Mouse (Mus musculus): ENCODE data around the gene Klhl21.

Gene Klhl21

DNA sequence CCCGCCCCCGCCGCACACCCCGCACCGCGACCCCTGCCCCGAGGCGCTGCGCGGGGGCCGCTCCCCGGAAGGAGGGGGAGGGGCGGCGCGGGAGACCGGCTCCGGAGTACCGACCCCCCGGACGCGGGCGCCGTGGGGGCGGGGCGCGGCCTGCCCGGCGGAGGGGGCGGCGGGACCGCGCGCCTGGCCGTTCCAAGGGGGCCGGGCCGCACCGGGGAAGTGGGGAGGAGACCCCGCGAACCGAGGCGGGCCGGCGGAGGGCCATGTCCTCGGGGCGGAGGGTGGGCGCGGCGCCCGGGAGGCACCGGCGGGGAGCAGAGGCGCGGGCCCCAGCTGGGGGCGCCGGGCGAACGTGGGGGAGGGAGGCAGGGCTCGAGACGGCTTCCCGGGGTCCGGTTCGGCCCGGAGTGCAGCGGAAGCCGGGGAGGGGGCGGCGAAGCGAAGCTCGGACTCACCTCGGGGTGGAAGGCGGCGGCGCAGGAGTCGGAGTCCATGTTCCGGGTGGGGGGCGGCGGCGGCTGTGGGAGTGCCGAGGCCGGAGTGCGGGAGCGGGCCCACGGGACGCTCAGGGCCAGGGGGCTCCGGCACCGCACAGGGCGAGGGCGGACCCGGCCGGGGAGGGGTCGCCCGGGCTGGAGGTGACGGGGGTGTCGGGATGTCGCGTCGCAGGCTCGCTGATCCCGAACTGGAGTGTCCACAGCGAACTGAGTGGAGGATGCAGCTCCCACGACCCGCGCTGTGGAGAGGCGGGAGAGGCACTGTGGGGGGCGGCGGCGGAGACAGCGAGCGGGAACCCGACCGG, 13.0 kb upstream of the Klhl21 start:
- DNase-seq (ENCODE audit: low spot score in 2 of 2), result peak in 1 of 2 experiments; percentile 65

DNA sequence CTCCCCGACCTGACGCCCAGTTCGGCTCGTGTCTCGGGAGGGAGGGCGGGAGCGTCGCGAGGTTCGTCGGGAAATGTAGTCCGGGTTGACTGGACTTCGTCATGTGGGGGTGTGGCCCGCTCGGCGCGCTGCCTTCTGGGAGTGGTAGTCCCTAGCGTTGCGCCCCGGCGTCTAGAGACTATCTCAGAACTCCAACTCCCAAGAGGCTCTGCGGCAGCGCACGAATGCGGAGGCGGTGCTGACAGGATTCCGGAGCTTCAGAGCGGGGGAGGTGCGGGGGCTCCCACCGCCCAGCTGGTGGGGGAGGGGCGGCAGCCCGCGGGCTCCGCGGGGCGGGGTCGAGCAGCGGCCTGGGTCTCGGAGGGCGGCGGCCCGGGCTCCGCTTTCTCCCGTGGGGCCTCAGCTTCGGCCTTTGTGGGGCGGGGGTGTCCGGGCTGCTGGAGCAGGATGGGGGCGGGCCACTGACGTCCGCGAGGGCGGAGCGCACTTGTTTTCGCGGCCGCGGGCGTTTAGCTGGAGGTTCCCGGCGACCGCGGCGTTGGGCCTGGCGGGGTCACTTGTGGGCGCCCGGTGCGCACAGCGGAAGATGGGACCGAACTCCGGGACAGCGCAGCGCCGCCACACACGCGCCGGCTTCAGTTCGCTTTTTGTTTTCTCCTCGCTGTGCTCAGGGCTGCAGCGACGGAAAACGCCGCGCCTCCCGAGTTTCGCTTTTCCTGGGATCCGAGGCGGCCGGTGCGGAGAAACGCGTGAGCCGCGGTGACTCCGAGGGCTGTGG, 12.2 kb upstream of the Klhl21 start, which contains the start of gene Phf13:
Phf13 (minus strand) TSS at position 86 of the 778 bp plus-strand sequence.
- DNase-seq (ENCODE audit: low spot score in 2 of 2), result peak; percentile 98 to 100

DNA sequence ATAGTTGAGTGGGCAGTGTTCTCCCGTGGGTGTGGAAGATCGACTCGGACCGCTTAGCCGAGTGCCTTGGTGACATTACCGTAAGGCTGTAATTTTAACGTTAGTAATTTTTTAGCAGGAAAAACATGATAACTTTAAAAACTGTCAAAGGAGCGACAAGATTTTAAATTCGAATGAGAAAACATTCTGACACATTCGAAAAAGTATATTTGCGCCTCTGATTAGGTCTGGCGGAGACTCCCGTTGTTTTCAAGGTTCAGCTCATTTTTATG, 11.7 kb upstream of the Klhl21 start:
- DNase-seq (ENCODE audit: low spot score in 2 of 2), result no peak

DNA sequence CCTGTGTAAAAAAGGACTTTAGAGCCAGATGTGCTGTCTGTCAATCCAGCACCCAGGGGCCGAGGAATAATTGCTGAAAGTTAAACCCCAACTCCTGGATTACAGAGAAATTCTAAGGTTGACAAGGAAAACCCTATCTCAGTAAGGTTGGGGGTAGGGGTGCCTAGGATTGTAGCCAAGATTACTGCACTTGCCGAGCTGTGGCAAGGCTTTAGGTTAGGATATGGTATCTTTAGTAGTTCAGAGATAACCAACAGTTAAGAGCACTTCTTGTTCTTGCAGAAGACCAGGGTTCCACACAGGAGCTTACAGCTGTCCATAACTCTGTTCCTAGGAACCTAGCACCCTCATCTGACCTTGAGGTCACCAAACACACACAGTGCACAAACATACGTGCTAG, 10.9 kb upstream of the Klhl21 start:
- DNase-seq (ENCODE audit: low spot score in 2 of 2), result no peak

DNA sequence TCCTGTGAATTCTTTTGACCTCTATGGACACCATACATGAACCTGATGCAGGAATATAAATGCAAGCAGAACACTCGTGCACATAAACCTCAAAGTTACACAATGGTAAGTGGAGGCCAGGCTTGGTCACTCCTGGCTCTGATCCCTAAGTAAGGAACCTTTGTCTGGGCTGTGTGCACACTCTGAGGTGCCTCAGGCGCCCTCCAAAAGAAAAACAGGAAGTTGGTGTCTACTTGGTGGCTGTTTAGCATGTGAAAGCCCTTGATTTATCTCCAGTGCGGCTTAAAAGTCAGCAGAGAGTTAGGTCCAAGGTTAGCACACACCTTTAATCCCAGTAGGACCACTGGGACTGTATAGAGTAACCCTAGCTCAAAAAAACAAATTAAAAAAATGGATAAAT, 9.1 kb upstream of the Klhl21 start:
- no peak for DNase-seq (ENCODE audit: low spot score in 2 of 2)

DNA sequence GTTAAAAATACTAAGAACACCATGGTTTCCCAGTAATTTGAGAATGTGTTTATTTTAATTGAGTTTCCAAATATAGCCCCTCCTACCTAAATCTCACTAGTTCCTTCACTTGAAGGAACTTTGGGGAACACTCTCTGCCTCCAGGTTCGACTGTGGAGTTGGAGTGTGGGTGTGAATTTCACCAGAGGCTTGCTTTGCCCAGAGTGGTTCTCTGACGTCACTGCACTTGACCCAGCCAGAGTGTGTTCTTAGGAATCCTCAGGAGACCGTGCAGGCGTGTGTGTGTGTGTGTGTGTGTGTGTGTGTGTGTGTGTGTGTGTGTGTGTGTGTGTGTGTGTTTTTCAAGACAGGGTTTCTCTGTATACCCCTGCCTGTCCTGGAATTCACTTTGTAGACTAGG, 7.7 kb upstream of the Klhl21 start:
- DNase-seq (ENCODE audit: low spot score in 2 of 2), result no peak

DNA sequence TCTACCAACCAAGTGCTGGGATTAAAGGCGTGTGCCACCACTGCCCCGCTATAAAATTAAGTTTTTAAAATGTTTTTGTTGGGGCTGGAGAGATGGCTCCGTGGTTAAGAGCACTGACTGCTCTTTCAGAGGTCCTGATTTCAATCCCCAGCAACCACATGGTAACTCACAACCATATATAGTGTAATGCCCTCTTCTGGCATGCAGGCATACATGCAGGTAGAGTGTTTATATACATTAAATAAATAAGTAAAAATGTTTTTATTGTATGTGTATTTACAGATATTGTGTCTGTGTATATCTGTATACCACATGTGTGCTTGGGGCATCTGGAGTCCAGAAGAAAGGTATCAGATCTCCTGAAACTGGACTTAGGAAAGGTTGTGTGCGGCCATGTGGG, 7.3 kb upstream of the Klhl21 start:
- no peak for DNase-seq (ENCODE audit: low spot score in 2 of 2)

DNA sequence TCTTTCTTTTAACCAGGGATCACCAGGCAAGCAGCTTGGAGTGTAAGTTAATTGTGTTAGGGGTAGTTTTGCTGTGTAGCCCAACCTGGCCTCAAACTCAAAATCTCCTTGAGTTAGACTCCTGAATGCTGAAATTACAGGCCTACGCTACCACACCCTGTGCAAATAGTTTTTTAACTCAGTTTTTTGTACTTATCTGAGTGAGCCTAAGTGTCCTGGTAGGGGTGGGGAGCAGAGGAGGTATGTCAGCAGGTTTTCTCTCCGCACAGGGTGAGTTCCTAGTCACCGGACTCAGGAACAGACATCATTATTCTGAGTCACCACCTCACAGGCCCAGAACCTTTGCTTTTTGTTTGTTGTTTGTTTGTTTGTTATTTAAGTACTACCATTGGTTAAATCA, 6.5 kb upstream of the Klhl21 start:
- no peak for DNase-seq (ENCODE audit: low spot score in 2 of 2)

DNA sequence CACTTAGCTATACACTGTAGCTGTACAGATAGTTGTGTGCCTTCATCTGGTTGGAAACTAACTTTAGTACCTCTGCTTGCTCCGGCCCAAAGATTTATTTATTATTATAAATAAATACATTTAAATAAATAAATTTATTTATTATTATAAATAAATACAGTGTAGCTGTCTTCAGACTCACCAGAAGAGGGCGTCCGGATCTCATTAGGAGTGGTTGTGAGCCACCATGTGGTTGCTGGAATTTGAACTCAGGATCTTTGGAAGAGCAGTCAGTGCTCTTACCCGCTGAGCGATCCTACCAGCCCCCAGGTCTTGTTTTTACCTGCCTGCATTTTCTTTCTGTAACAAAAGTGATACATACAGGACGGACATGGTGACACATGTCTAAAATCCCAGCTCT, 2.5 kb upstream of the Klhl21 start:
- no peak for DNase-seq (ENCODE audit: low spot score in 2 of 2)

DNA sequence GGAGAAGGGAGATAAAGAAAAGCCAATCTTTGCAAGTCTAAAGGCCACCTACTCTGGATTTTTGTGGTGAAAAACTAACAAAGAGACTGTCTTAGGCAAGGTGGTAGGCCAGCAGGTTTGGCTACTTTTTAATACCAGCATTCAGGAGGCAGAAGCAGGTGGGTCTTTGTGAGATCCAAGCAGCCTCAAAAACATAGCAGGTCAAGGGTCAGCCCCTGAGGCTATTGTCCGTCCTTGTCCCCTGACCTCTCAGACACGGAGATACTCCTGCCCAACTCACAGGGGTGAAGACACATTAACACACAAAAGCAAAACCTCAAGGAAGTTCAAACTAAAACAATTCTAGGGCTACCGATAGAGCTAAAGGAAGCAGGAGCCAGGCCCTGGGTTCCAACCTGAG, 1.8 kb upstream of the Klhl21 start:
- no peak for DNase-seq (ENCODE audit: low spot score in 2 of 2)

DNA sequence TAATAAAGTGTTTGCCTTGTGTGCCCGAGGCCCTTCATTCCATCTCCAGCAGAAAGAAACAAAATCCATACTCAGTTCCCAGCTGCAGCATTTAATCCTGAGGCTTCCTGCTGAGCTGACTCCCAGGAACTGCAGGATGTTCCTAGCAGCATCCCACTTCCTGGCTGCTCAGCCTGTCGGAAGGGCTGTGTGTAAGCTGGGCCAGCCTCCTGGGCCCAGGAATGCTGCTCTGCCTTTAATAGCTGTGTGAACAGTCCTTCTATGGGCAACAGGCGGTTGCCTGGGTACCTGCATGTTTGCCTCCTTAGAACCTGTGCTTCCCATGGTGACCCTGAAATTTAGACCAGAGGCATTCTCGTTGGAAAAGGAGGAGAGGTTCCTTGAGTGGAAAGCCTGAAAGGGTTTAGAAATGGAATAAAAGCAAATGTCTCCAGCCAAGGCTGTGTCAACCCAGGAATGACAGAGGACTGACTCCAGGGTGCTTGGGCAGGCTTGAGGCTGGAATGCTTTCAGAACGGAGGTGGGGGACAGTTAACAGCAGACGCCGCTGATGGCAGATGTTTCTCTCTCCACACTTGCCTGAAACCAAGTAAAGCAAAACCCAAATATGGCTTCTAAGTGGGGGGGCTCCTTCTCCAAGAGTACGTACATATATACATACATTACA, 989 bp upstream of the Klhl21 start:
- DNase-seq (ENCODE audit: low spot score in 2 of 2), result no peak

DNA sequence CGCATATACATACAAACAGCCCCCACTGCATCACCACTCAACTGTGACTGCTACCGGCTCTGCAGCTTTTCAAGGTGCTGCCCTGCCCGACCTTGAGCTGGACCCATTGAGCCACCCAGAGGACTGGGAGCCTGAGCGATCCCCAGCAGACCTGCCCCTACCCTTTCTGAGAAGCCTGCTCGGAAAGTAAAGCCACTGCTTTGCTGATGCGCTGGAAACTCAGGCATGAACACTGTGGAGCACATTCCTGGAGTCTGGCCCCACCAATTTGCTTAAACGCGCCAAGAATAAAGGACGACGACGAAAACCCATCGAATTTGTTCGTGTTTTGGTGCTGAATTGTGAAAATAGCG, 479 bp upstream of the Klhl21 start:
- no peak for DNase-seq (ENCODE audit: low spot score in 2 of 2)

DNA sequence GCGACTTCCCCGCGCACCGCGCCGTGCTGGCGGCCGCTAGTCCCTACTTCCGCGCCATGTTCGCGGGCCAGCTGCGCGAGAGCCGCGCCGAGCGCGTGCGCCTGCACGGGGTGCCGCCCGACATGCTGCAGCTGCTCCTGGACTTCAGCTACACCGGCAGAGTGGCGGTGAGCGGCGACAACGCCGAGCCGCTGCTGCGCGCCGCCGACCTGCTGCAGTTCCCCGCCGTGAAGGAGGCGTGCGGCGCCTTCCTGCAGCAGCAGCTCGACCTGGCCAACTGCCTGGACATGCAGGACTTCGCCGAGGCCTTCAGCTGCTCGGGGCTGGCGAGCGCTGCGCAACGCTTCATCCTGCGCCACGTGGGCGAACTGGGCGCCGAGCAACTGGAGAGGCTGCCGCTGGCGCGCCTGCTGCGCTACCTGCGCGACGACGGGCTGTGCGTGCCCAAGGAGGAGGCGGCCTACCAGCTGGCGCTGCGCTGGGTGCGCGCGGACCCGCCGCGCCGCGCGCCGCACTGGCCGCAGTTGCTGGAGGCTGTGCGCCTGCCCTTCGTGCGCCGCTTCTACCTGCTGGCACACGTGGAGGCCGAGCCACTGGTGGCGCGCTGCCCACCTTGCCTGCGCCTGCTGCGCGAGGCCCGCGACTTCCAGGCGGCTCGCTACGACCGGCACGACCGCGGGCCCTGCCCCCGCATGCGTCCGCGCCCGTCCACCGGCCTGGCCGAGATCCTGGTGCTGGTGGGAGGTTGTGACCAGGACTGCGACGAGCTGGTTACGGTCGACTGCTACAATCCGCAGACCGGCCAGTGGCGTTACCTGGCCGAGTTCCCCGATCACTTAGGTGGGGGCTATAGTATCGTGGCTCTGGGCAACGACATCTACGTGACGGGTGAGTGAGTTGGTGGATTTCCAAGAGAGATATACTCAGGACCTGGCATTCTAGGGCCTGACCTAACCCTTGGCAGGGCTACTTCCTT, 761 bp downstream of the Klhl21 start:
- peak in 1 of 2 experiments; percentile 63 for DNase-seq (ENCODE audit: low spot score in 2 of 2)

DNA sequence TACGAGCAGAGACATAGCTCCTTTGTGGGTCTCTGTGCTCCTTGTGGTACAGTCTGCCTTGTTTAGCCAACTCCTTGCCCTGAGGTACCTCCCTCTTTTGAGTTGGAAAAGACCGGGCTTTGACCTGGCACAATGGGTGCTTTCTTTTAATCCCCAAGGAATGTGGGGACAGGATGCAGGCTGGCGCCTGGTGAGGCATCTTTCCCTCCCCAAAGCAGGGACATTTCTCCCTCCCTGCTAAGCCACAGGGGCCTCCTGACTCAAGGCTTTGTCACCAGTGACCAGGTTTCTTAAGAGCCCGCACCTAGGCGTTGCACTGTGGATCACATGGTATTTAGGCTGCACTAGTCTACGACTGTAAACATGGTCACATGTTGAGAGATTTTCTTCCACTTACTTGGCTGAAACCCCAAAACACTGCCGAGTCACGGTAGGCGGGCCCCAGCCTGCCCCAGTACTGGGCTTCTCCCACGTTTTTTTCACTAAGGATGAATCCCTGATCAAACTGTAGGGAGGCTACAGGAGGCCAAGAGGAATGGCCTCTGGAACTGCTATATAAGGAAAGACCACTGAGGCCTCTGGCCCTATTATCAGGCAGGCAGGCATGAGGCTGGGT, 1.6 kb downstream of the Klhl21 start:
- peak; percentile 36 to 69 for DNase-seq (ENCODE audit: low spot score in 2 of 2)

DNA sequence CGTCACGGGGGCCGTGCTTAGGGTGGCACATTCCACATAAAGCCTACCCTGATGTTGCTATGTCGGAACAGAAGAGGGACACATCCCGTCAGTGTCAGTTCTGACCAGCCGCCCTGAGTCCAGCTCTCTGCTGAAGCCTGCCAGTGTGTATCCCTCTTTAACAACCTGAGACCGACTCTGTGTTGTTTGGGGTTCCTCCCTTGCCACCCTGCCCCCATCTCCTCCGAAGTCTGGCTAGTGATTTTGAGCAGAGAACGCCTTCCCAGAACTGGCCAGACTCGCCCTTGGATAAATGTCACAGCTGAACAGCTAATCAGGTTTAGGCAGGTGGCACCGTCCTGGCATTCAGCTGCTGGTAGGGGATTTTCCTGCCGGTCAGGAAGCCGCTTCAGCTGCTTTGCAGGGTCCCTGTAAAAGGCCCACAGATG, 2.1 kb downstream of the Klhl21 start:
- peak; percentile 24 to 55 for DNase-seq (ENCODE audit: low spot score in 2 of 2)

DNA sequence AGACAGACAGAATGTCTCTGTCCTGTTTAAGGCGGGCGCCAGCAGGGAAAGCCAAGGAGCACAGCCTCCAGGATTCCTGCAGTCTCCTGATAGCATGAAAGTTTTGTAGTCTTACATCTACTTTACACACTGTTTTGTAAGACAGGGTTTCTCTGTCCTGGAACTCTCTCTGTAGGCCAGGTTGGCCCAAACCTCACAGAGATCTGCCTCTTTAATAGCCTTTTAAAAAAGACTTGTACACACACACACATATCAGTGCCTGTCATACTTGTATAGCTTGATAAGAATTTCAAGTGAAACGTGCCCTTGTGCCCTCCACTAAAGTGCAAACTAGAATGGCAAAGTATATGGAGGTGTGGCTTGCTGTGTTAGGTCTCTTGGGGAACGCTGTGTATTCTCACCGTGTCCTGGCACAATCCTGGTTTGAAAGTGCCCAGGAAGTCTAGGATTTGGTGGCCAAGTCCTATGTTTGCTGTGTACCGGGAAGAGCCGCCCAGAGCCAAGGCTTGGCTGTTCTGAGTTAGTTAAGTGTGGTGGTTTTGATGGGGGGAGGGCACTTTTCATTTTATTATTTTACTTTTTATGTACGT, 2.7 kb downstream of the Klhl21 start:
- DNase-seq (ENCODE audit: low spot score in 2 of 2), result no peak

DNA sequence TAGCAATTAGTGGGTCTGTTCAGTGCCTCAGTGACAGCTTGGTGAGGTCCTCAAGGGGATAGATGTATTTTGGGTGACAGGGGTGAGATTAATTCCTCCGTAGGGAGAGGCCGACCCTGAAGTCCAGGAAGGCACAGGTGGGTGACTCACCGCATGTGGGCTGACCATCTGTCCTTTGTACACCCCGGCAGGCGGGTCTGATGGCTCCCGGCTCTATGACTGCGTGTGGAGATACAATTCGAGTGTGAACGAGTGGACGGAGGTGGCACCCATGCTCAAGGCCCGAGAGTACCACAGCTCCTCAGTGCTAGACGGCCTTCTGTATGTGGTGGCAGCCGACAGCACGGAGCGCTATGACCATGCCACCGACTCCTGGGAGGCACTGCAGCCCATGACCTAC, 3.5 kb downstream of the Klhl21 start:
- no peak for DNase-seq (ENCODE audit: low spot score in 2 of 2)

DNA sequence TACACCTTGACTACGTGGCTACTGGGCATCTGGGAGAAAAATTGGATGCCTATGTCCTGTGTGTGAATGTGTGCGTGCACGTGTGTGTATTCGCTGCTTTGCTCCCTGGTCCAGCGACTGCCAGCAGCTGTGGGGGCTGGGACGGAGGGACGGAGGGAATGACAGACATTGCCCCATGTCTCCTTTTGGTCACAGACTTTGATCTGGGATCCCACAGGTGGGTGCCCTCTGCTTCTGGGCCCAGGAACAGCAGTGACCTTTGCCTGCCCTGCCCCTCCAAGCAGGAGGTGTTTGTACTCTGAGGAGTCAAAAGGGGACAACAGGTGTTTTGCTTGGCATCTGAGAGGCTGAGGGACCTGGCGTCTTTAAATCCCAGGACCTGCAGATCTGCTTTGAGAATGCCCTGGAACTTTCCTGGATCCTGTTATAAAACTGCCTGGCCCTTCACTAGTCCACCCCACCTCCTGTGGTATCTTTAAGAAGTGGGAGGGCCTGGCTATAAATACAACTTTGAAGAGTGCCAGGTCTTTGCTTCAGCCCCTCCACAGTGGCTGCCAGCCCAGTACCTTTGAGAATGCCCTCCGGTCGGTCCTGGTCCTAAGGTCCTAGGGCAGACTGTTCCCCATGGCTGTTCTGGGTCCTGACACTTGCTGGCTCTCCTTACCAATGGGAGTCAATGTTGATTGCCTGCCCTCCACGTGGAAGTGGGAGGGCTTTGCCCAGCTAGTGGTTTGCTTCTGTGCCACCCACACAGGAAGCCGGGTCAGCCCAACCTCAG, 4.6 kb downstream of the Klhl21 start:
- no peak for DNase-seq (ENCODE audit: low spot score in 2 of 2)

DNA sequence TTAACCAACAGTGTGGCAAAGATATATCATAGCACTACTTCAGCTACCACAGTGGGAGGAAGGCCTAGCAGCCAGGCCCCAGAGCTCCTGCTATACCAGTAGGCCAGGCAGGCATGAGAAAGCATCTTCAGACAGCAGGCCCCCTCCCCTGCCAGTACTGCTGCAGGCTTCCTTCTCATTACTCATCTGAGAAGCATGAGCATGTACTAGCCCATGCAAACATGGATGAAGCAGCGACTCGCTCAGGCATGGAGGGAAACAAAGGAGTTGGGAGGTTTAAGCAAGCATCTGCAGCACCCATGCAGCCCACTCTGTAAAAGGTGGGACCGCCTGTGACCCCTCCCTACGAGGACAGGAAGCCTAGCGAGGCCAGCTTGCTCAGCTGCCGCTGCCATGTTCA, 10.5 kb downstream of the Klhl21 start:
- DNase-seq (ENCODE audit: low spot score in 2 of 2), result no peak

DNA sequence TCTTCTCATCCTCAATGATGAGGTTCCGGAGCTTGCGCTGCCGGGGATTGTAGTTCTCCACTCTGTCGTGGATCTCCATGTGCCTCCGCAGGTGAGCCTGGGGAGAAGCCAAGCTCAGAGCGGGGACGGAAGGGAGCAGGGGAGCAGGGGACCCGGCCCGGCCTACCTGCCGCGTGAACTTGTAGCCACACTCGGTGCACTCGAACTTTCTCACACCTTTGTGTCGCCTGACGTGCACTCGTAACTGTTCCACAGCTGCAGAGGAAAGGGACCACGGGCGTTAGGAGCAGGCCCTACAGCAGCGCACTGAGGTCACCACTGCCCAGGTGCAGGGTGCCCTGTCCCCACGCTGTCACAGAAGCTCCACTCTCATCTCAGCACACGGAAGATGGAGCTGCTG, 11.4 kb downstream of the Klhl21 start:
- no peak for DNase-seq (ENCODE audit: low spot score in 2 of 2)

Measured in spleen, postnatal 10 days (tissue).